Mouse (Mus musculus) embryo, embryonic 9.5 days (tissue): ENCODE measurements around the gene Efnb2.

Source experiments
- DNase-seq: peaks from one replicate; pipeline ENCODE4 v3.0.0-alpha.2; 2017; ENCODE audit errors: extremely low spot score

The Efnb2 gene

DNA sequence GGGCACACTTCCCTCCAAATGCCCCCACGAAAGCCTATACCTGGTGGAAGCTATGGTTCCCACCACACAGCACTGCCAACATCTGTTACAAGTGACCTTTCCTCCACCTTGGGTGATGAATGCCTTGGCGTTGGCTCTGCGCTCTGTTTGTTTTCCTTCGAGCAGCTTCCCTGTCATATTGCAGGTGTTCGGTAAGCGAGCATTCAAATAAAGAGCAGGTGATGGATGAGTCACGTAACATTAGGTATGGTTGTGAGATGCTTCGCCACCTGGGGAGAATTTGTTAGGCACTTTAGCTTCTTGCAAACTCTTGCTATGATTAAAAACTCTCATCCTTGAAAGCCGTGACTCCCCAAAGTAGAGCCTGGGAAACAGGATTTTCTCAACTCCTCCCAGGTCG, 91.8 kb downstream of the Efnb2 start:
- no peak for DNase-seq

DNA sequence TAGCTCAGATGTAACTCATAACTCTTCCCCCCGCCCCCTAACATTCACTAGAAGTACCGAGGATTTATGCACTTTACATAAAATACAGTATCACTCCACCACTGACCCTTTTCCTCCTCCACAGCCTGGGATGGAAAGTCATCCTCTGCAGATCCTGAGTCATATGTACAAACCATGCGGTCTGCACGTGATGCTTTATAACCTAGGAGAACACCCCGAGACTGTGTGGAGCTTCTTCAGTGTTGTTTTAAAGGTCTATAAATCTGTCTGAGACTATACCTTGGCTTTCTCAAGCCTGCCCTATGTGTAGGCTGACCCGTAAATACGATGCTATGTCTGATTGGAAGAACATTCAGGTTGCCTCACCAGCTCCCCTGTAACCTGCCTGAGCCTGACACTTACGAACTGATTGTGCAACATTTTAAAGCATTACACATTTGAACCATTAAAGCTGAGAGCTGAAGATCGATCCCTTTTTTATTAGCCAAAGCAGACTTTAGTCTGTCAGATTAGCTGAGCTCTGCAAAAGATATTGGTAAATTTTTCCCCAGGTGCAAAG, 92.7 kb downstream of the Efnb2 start:
- DNase-seq: no peak
